Mouse (Mus musculus) E14TG2a.4 (cell line): ENCODE measurements around the gene 9130230L23Rik.

Experiments
- H3K27me3 ChIP-seq: 2 replicates; pipeline ENCODE4 v1.6.1; 2014; ENCODE audit warnings: low read length, control low read depth; ENCODE audit not compliant: insufficient read depth
- H3K36me3 ChIP-seq: 2 replicates; pipeline ENCODE4 v1.6.1; 2014; ENCODE audit warnings: low read length, control low read depth; ENCODE audit not compliant: insufficient read depth
- H3K4me1 ChIP-seq: replicated peaks from 2 replicates; pipeline ENCODE4 v1.6.1; 2014; ENCODE audit warnings: low read depth, low read length, control low read depth
- H3K4me3 ChIP-seq: replicated peaks from 2 replicates; pipeline ENCODE4 v1.5.1; 2014; ENCODE audit warnings: mild to moderate bottlenecking, low read length
- H3K9me3 ChIP-seq: 2 replicates; pipeline ENCODE4 v1.6.1; 2014; ENCODE audit warnings: low read length, control low read depth
- CTCF ChIP-seq: conservative IDR thresholded peaks from 2 replicates; pipeline ENCODE4 v1.5.1; 2014; ENCODE audit warnings: low read length
- NANOG ChIP-seq: IDR thresholded peaks from 2 replicates; pipeline ENCODE4 v1.6.1; 2014; ENCODE audit warnings: borderline replicate concordance, low read length, mixed read lengths
- POU5F1 ChIP-seq: IDR thresholded peaks from 2 replicates; pipeline ENCODE4 v1.6.1; 2014; ENCODE audit warnings: low read length, borderline replicate concordance

The 9130230L23Rik gene

DNA sequence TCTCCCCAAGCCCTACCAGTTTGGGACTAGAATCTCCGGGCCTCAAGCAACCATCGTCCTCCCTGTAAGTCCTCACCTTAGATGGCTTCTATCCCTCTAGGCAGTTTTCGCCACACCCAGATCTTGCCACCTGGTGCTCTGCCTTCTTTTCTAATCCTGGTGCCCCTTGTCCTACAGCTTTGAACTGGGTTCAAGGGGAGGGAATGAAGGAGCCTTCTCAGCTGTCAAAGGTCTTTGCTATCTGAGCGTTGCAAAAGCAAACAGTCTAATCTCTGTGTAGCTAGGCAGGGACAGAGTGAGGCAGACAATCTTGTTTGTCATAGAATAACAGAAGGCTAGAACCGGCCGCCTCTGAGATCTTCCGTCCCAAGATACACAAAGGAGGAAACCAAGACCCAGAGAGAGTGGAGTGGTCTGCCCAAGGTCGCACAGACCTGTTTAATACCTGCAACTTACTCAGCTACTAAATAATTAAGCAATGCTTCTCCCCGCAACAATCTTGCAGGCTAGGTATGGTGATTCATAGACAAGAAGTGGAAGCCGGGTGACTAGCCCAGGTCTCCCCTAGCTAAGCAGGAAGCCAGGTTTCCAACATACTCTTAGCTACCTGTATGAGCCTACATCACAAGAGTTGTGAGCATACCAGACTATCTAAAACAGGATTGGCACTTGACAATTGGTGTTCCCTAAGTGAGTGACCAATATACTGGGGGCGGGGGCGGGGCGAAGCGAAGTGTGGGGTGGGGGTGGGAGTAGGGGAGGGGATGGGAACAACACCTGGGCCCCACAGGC is at the start of gene 9130230L23Rik:
9130230L23Rik (minus strand) TSS at position 152 of the 792 bp plus-strand sequence.
- peak within 1 kb of the TSS; percentile 21 for H3K4me3 ChIP-seq
- no peaks in the 10 kb centered on the region for H3K27me3 ChIP-seq
- H3K9me3 ChIP-seq, result no peaks in the 10 kb centered on the region
- no peaks in the 10 kb centered on the region for H3K36me3 ChIP-seq
- TF ChIP-seq POU5F1, result no peak
- no peak for TF ChIP-seq CTCF
- TF ChIP-seq NANOG, result no peak
- H3K4me1 ChIP-seq, result peaks cover 53% of the 10 kb centered on the region

DNA sequence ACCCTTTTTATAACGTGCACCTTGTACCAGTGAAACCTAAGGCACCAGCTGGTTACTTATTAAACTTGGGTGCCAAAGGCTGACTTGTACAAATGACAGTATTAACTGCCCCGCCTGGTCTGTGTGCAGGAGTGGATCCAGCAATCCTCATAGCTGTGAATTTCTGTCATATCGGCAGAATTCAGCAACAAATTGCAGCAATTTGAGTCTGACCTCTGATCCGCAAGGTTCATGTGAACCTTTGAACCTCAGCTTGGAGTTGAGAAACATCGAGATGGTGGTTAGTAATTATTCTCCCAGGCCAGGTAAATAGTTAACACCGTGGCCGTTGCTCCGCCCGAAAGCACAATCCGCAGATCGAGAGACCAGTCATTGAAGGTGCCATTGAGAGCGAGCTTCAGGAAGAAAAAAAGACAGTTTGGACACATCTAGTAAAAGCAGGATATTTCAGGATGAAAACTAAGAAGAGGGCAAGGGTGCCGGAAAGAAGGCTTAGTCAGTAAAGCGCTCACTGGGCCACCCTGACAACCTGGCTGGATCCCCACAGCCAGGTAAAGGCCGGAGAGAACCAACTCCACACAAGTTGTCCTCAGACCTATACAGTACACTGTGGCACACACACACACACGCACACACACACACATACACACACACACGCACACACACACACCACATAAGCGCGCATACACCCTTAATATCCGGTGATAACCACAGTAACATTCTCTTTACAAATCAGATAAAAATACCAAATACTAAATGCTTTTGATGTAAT is 48.9 kb upstream of the 9130230L23Rik start:
- Histone ChIP-seq H3K9me3 (no peaks in the 10 kb centered on the region), H3K4me1 (peaks cover 39% of the 10 kb centered on the region), H3K27me3 (no peaks in the 10 kb centered on the region), H3K4me3 (no peak overlapping the region), H3K36me3 (no peaks in the 10 kb centered on the region)
- TF ChIP-seq POU5F1, result no peak
- no peak for TF ChIP-seq CTCF
- no peak for TF ChIP-seq NANOG

DNA sequence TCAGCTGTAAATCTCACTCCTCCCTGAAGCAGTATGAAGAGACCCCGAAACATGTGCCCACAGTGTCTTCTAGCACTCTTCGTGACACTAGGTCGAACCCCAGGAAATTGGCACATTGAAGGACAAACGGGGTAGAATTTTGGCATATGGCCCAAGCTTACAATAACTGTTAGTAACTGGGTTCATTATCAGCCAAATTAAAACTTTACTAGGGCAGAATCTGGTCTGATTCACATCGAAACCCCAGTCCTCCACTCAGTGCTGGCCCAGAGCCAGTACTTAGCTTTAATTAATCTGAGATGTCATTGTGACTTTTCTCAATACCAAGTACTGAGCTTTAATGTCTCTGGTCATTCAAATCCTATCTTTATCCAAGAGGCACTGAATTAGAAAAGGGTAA is 46.8 kb upstream of the 9130230L23Rik start:
- Histone ChIP-seq H3K36me3 (no peaks in the 10 kb centered on the region), H3K9me3 (no peaks in the 10 kb centered on the region), H3K27me3 (no peaks in the 10 kb centered on the region), H3K4me3 (no peak overlapping the region), H3K4me1 (peaks cover 29% of the 10 kb centered on the region)
- no peak for TF ChIP-seq POU5F1
- TF ChIP-seq CTCF, result no peak
- TF ChIP-seq NANOG, result no peak

DNA sequence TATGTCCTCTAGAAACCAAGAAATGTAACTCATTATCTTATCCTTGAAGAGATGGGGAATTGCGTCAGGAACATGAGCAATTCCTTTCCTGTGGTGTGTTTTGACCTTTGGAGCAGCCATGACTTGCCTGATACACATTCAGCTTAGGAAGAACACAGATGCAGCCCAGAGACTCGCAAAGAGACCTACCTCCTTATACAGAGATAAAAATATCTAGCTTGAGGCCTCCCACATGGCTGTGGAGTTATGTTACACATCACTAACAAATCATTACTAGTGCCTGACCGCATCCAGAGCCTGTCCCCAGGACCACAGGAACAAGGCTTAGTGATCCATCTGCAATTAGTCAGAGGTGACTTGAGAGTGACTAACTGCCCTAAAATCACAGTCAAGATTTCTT is 42.3 kb upstream of the 9130230L23Rik start:
- no peak for TF ChIP-seq POU5F1
- no peak for TF ChIP-seq NANOG
- no peak for TF ChIP-seq CTCF
- Histone ChIP-seq H3K9me3 (no peaks in the 10 kb centered on the region), H3K36me3 (no peaks in the 10 kb centered on the region)

DNA sequence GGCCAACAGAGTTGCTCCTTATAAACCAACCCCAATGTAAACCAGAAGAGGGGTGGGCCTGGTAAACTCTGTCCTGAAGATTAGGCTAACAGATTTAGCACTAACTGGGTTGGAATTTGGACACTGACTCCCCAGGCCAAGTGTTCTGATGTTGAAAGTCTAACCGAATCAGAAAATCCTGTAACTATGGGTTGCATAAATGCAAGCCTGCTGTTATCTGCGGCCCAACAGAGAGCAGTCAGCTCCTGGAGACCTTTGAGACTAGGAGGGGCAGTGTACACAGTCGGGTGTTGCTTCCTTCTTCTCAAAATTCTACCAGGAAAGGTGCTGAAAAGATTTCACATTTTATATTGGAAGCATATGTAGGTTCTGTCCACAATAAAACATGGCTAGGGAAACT is 39.8 kb upstream of the 9130230L23Rik start:
- TF ChIP-seq NANOG (no peak), CTCF (no peak), POU5F1 (no peak)
- no peak overlapping the region for H3K4me3 ChIP-seq
- H3K27me3 ChIP-seq, result no peaks in the 10 kb centered on the region
- no peaks in the 10 kb centered on the region for H3K9me3 ChIP-seq
- peaks cover 41% of the 10 kb centered on the region for H3K4me1 ChIP-seq
- no peaks in the 10 kb centered on the region for H3K36me3 ChIP-seq

More for the DNA sequence above, 42.3 kb upstream of the 9130230L23Rik start:
- Histone ChIP-seq H3K4me1 (peaks cover 37% of the 10 kb centered on the region), H3K27me3 (no peaks in the 10 kb centered on the region), H3K4me3 (no peak overlapping the region)

DNA sequence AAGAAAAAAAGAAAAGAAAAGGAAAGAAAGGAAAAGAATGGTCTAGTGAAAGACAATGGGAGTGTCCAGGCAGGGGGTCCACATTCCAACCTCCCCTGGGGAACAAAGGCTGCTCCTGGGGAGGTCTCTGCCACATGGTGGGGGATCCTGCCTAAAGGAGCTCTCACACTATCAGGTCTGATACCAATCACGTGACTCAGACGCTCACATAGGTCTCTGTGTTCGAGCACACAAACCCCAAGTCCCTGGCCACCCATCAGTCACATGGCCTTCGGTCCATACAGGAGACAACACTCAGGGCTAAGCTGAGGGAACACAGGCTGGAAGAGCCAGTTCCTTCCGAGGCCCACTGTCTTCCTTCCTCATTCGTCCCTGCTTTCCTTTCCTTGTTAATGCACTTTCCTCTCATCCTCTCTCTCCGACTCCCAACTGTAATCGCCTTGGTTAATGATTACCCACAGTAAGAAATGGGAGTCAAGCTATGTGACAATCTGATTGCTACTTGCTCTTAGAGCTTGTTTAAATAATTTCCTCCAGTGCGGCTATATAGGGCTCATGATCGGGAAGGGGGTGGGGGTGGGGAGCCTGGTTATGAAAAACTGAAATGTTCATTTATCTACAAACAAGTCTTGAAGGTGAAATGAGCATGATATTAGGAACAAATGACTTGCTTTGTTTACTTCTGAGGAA is 38.7 kb upstream of the 9130230L23Rik start:
- H3K4me1 ChIP-seq, result peaks cover 41% of the 10 kb centered on the region
- no peaks in the 10 kb centered on the region for H3K27me3 ChIP-seq
- H3K36me3 ChIP-seq, result no peaks in the 10 kb centered on the region
- TF ChIP-seq POU5F1, result no peak
- no peak for TF ChIP-seq NANOG
- TF ChIP-seq CTCF, result no peak
- H3K9me3 ChIP-seq, result no peaks in the 10 kb centered on the region
- H3K4me3 ChIP-seq, result 0 out of 2 replicates have a peak overlapping the region, but pooled peaks have one; percentile 2

DNA sequence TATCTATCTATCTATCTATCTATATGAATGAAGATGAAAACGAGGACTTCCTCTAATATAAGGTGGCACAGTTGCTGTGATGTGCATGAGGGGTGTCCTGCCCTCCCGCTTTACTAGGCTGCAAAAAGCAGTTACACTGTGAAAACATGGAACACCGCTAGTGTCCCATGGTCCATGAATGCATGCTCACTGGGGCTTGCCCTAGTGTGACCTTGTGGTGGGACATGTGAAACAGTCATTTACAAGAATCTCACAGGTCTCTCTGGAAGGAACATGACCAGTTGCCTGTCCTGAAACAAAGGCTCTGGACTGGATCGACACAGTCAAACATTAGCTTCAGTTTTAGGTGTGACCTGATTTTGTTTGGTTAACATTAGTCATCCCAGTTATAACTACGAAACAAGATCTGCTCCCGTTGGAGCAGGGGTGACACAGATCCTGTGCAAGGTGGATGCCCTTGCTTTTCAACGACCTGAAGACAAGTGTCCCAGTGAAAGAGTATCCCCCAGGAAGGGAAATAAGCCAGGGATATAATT is 36.7 kb upstream of the 9130230L23Rik start:
- Histone ChIP-seq H3K27me3 (no peaks in the 10 kb centered on the region), H3K4me1 (peaks cover 41% of the 10 kb centered on the region), H3K4me3 (no peak overlapping the region), H3K9me3 (no peaks in the 10 kb centered on the region), H3K36me3 (no peaks in the 10 kb centered on the region)
- TF ChIP-seq CTCF (no peak), POU5F1 (no peak), NANOG (no peak)

DNA sequence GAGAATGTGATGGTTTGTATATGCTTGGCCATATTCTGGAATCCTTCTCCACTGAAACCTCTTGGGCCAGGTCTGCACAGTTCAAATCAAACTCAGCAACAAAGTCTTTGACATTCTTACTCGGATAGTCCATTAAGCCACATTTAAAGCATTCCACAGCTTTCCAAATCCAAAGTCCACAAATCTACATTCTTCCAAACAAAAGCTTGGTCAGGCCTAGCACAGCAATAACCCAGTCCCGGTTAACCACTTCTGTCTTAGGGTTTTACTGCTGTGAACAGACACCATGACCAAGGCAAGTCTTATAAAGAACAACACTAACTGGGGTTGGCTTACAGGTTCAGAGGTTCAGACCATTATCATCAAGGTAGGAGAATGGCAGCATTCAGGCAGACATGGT is 35.7 kb upstream of the 9130230L23Rik start:
- Histone ChIP-seq H3K36me3 (no peaks in the 10 kb centered on the region), H3K27me3 (no peaks in the 10 kb centered on the region), H3K9me3 (no peaks in the 10 kb centered on the region), H3K4me3 (no peak overlapping the region), H3K4me1 (peaks cover 37% of the 10 kb centered on the region)
- no peak for TF ChIP-seq POU5F1
- TF ChIP-seq CTCF, result no peak
- no peak for TF ChIP-seq NANOG
